Mouse (Mus musculus): ENCODE results near the gene Nudcd3. TPM values are rescaled to one million over a fixed set of nuclear protein-coding genes. Genes with fewer than 3 reads are reported as not detected.

Nudcd3 gene
- total and polyA plus RNA-seq, 3 experiments: 33.3 to 50.5 TPM; not detected in 1

GRCm38 (mm10) chr11:6163706-6164105 lies 36.5 kb downstream of the Nudcd3 start:
- Histone ChIP-seq H3K4me3 (ENCODE audit: control insufficient read depth in 1 of 2, insufficient read depth in 1 of 2, low read depth in 2 of 2, low read length in 2 of 2) (no peak overlapping the region), H3K27me3 (ENCODE audit: control insufficient read depth in 1 of 2, insufficient read depth in 2 of 2, low read length in 2 of 2) (no peaks in the 10 kb centered on the region), H3K9me3 (replicated peaks; ENCODE audit: insufficient read depth, low read length) (no peaks in the 10 kb centered on the region), H3K27ac (ENCODE audit: control insufficient read depth, low read depth, low read length) (no peak overlapping the region), H3K9ac (ENCODE audit: control insufficient read depth, low read depth, low read length, poor library complexity, severe bottlenecking) (no peak overlapping the region), H3K36me3 (ENCODE audit: control insufficient read depth in 1 of 2, insufficient read depth in 2 of 2, low read length in 2 of 2) (peaks cover 0 to 3% of the 10 kb centered on the region in 2 experiments; a peak in 2 of 4 replicates), H3K4me1 (ENCODE audit: control insufficient read depth in 1 of 2, insufficient read depth in 2 of 2, low read length in 2 of 2) (no peaks in the 10 kb centered on the region), H3K79me2 (ENCODE audit: control insufficient read depth, insufficient read depth, low read length, poor library complexity) (peaks cover 31% of the 10 kb centered on the region)
- TF ChIP-seq POLR2AphosphoS2 (IDR thresholded peaks at IDR 0.05; ENCODE audit: low read length) (no peak), ZMIZ1 (IDR thresholded peaks at IDR 0.05; ENCODE audit: low read depth, low read length) (no peak), ELF1 (IDR thresholded peaks at IDR 0.05; ENCODE audit: low read depth, low read length) (no peak), MXI1 (IDR thresholded peaks at IDR 0.05; ENCODE audit: low read depth, low read length) (no peak), TBP (IDR thresholded peaks at IDR 0.05; ENCODE audit: low read depth, low read length) (no peak), TAL1 (IDR thresholded peaks at IDR 0.05; ENCODE audit: low read length) (no peak), MEF2A (IDR thresholded peaks at IDR 0.05; ENCODE audit: extremely low read depth, insufficient replicate concordance, low read depth, low read length, poor library complexity, severe bottlenecking) (no peak), RCOR1 (IDR thresholded peaks at IDR 0.05; ENCODE audit: low read depth, low read length) (no peak), KAT2A (conservative IDR thresholded peaks at IDR 0.05; ENCODE audit: low read depth, low read length) (no peak), JUND (IDR thresholded peaks at IDR 0.05; ENCODE audit: low read depth, low read length) (no peak), GATA1 (IDR thresholded peaks at IDR 0.05; ENCODE audit: low read depth, low read length) (no peak)
- no peak for DNase-seq (ENCODE audit: low read depth, low spot score)

GRCm38 (mm10) chr11:6163062-6163461 lies 37.2 kb downstream of the Nudcd3 start:
- no peak for TF ChIP-seq POLR2AphosphoS5 (IDR thresholded peaks at IDR 0.05; ENCODE audit: borderline replicate concordance, low read depth, low read length)
- TF ChIP-seq ELF1 (IDR thresholded peaks at IDR 0.05; ENCODE audit: low read depth, low read length): no peak
- TF ChIP-seq RCOR1 (IDR thresholded peaks at IDR 0.05; ENCODE audit: low read depth, low read length): no peak
- TF ChIP-seq MAX (IDR thresholded peaks at IDR 0.05; ENCODE audit: low read length): no peak
- no peak for TF ChIP-seq TCF12 (IDR thresholded peaks at IDR 0.05; ENCODE audit: low read depth, low read length)
- TF ChIP-seq USF1 (IDR thresholded peaks at IDR 0.05; ENCODE audit: low read depth, low read length): no peak
- no peak for TF ChIP-seq EP300 (IDR thresholded peaks at IDR 0.05; ENCODE audit: low read depth in 1 of 2, low read length in 2 of 2)
- no peak for TF ChIP-seq TAL1 (IDR thresholded peaks at IDR 0.05; ENCODE audit: low read length)
- TF ChIP-seq KAT2A (conservative IDR thresholded peaks at IDR 0.05; ENCODE audit: low read depth, low read length): no peak
- no peak for TF ChIP-seq JUND (IDR thresholded peaks at IDR 0.05; ENCODE audit: low read depth, low read length)
- no peak for TF ChIP-seq ZNF384 (IDR thresholded peaks at IDR 0.05; ENCODE audit: low read depth, low read length)
- no peak for TF ChIP-seq HCFC1 (IDR thresholded peaks at IDR 0.05; ENCODE audit: low read depth, low read length)
- TF ChIP-seq TBP (IDR thresholded peaks at IDR 0.05; ENCODE audit: low read depth, low read length): no peak
- no peak for TF ChIP-seq USF2 (IDR thresholded peaks at IDR 0.05; ENCODE audit: borderline replicate concordance in 1 of 2, insufficient read depth in 1 of 2, low read depth in 1 of 2, low read length in 2 of 2)
- no peak for TF ChIP-seq UBTF (IDR thresholded peaks at IDR 0.05; ENCODE audit: borderline replicate concordance, insufficient read depth, low read depth, low read length)
- TF ChIP-seq MYC (IDR thresholded peaks at IDR 0.05; ENCODE audit: low read depth, low read length): no peak
- no peak for TF ChIP-seq CHD1 (IDR thresholded peaks at IDR 0.05; ENCODE audit: low read depth, low read length)
- TF ChIP-seq POLR2AphosphoS2 (IDR thresholded peaks at IDR 0.05; ENCODE audit: low read length): no peak
- TF ChIP-seq POLR2A (IDR thresholded peaks at IDR 0.05; ENCODE audit: control insufficient read depth in 1 of 2, insufficient read depth in 1 of 2, low read depth in 1 of 2, low read length in 2 of 2, poor library complexity in 1 of 2): no peak
- TF ChIP-seq SIN3A (IDR thresholded peaks at IDR 0.05; ENCODE audit: low read length): no peak
- no peaks in the 10 kb centered on the region for H3K4me1 ChIP-seq (ENCODE audit: control insufficient read depth in 1 of 2, insufficient read depth in 2 of 2, low read length in 2 of 2)

More at GRCm38 (mm10) chr11:6163062-6163461, 37.2 kb downstream of the Nudcd3 start:
- Histone ChIP-seq H3K79me2 (ENCODE audit: control insufficient read depth, insufficient read depth, low read length, poor library complexity) (peaks cover 33% of the 10 kb centered on the region), H3K27me3 (ENCODE audit: control insufficient read depth in 1 of 2, insufficient read depth in 2 of 2, low read length in 2 of 2) (no peaks in the 10 kb centered on the region), H3K36me3 (ENCODE audit: control insufficient read depth in 1 of 2, insufficient read depth in 2 of 2, low read length in 2 of 2) (peaks cover 0 to 3% of the 10 kb centered on the region in 2 experiments; a peak in 2 of 4 replicates), H3K9me3 (replicated peaks; ENCODE audit: insufficient read depth, low read length) (no peaks in the 10 kb centered on the region), H3K9ac (ENCODE audit: control insufficient read depth, low read depth, low read length, poor library complexity, severe bottlenecking) (no peak overlapping the region), H3K27ac (ENCODE audit: control insufficient read depth, low read depth, low read length) (no peak overlapping the region), H3K4me3 (ENCODE audit: control insufficient read depth in 1 of 2, insufficient read depth in 1 of 2, low read depth in 2 of 2, low read length in 2 of 2) (no peak overlapping the region)
- no peak for DNase-seq (ENCODE audit: low read depth, low spot score)

Data from MEL (cell line).